Mouse (Mus musculus): Measurements from ENCODE around the gene Ulk4. TPM values are rescaled to one million over a fixed set of nuclear protein-coding genes. Genes with fewer than 3 reads are reported as not detected.

Gene Ulk4
- polyA plus RNA-seq, 1 experiment from 2014 or later: 75.9 TPM

DNA sequence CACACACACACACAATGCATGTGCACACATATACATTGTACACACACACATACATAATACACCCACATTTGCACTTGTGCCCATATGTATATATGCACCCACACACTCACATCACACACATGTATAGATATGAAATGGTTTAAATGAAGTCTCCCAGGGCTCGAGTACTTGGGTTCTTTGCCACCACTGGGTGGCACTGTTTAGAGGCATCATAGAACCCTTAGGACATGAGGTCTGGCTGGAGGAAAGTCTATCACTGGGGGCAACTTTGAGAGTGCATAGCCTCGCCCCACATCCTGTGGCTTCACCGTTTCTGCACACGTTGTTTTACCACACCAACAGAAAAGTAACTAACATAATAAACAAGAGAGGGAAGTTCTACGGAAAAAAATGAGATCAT, 114.2 kb downstream of the Ulk4 start:
- H3K4me2 ChIP-seq: no peak overlapping the region
- no peak overlapping the region for H3K27ac ChIP-seq (replicated peaks)
- H3K27me3 ChIP-seq: no peaks in the 10 kb centered on the region
- H3K9me3 ChIP-seq: no peaks in the 10 kb centered on the region
- H3K4me3 ChIP-seq: no peak overlapping the region
- H3K4me1 ChIP-seq (replicated peaks): no peaks in the 10 kb centered on the region
- no peak overlapping the region for H3K9ac ChIP-seq
- no peak for ATAC-seq (ENCODE audit: low FRiP score, low read depth)
- no peaks in the 10 kb centered on the region for H3K36me3 ChIP-seq
- 56% methylated on average over 5 of the region's 5 CpGs for WGBS

DNA sequence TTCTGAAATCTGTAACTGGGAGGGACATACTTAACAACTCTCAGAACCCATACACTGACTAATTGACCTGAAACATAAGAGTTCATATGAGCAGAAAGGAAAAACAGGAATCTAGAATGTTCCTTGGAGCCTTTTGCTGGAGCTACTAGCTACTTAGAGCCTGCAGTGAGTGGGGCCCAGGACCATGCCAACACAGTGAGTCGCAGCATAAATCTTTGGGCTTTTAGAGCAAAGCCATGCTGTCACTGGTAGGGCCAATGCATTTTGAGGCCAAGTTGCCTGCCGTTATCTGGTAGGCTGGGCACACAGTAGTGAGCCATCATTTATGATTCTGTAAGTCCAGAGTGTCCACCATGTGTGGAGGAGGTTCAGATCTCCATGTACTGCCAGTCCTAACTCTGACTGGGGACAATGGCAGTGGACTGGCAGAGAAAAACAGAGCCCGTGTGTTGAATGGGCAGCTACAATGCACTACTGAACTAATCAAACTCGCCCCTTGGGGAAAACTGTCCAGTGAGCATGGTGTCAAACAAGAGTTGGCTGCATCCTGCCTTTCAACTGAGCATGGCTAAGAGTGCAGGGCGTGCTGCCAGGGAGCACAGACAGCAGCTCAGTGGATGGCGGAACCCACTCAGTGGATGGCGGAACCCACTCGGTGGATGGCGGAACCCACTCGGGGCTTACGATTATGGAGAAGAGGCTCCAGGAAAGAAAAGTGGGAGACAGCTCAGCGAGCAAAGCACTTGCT, 115.0 kb downstream of the Ulk4 start:
- no peak overlapping the region for H3K27ac ChIP-seq (replicated peaks)
- H3K36me3 ChIP-seq: no peaks in the 10 kb centered on the region
- no peak overlapping the region for H3K4me3 ChIP-seq
- WGBS: 89% methylated on average over 12 of the region's 12 CpGs
- H3K27me3 ChIP-seq: no peaks in the 10 kb centered on the region
- no peak overlapping the region for H3K9ac ChIP-seq
- ATAC-seq (ENCODE audit: low FRiP score, low read depth): no peak
- H3K9me3 ChIP-seq: no peaks in the 10 kb centered on the region
- H3K4me1 ChIP-seq (replicated peaks): no peaks in the 10 kb centered on the region
- H3K4me2 ChIP-seq: no peak overlapping the region

DNA sequence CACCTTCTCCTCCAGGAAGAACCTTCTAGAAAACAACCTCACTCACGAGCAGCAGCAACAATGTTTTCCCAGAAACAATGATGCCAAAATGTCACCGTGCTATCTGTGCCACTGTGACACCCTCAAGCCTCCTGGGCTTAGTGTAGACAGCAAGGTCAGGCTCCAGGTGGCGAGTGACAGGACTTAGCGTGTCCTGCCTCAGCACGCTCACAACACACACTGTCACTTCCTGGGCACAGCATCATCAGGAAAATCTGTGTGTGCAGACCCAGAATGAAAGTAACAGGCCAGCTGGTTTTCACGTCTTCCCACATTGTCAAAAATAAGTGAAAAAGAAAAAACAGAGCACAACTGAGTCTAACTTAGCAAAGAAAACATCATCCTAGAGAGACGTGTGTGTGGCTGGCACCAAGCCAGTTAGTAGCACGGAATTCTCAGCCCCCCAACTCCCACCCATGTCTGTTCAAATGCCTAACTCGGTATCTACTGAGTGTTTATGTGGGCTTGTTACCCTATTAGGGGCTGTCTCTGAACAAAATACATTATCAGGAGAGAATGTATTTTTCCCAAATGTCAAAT, 120.7 kb downstream of the Ulk4 start:
- no peak for ATAC-seq (ENCODE audit: low FRiP score, low read depth)
- 74% methylated on average over 9 of the region's 9 CpGs for WGBS
- no peak overlapping the region for H3K4me3 ChIP-seq
- H3K4me1 ChIP-seq (replicated peaks): no peaks in the 10 kb centered on the region
- H3K4me2 ChIP-seq: no peak overlapping the region
- H3K36me3 ChIP-seq: no peaks in the 10 kb centered on the region
- no peak overlapping the region for H3K27ac ChIP-seq (replicated peaks)
- H3K9ac ChIP-seq: no peak overlapping the region
- no peaks in the 10 kb centered on the region for H3K27me3 ChIP-seq
- no peaks in the 10 kb centered on the region for H3K9me3 ChIP-seq

DNA sequence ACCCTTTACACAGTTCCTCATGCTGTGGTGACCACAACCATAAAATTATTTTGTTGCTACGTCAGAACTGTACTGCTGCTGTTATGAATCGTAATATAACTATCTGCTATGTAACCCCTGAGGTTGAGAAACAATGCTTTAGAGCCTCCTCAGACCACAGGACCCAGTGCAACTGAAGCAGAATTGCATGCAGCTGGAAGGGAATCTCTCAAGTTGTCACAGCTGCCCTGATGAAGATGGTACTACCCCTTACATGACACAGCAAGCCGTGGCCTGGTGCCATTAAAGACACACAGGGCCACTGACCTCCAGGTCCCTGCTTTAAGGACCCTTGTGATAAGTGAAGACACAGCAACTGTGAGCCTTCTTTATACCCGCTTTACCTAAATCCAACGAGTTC, 123.7 kb downstream of the Ulk4 start:
- WGBS: 94% methylated on average over 5 of the region's 5 CpGs
- H3K27ac ChIP-seq (replicated peaks): no peak overlapping the region
- no peak overlapping the region for H3K4me3 ChIP-seq
- H3K9ac ChIP-seq: no peak overlapping the region
- H3K4me2 ChIP-seq: no peak overlapping the region
- peaks cover 11% of the 10 kb centered on the region for H3K4me1 ChIP-seq (replicated peaks)
- no peaks in the 10 kb centered on the region for H3K27me3 ChIP-seq
- no peaks in the 10 kb centered on the region for H3K9me3 ChIP-seq
- H3K36me3 ChIP-seq: no peaks in the 10 kb centered on the region
- ATAC-seq (ENCODE audit: low FRiP score, low read depth): no peak

DNA sequence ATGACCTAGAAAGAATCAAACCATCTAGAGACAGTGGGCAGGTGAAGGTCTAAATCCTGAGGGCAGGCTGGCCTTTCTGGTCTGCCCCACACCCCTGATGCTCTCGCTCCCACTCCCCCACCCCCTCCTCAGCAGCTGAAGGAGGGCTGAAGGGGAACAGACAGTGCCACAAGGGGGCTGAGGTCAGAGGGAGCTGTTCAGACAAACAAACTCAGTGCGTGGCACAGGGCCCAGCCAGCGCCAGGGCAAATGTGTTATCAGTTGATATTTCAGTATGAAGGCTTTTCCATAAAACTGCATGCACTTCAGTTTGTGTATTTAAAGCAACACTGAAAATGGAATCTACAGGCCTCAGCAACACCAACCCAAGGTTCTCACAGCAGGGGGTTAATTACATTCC, 128.4 kb downstream of the Ulk4 start:
- 29% methylated on average over 3 of the region's 3 CpGs for WGBS
- Histone ChIP-seq H3K9ac (no peak overlapping the region), H3K4me2 (no peak overlapping the region), H3K27ac (replicated peaks) (0 out of 2 replicates have a peak overlapping the region, but pooled peaks have one; percentile 13), H3K36me3 (no peaks in the 10 kb centered on the region), H3K4me3 (no peak overlapping the region), H3K27me3 (no peaks in the 10 kb centered on the region), H3K4me1 (replicated peaks) (peaks cover 11% of the 10 kb centered on the region), H3K9me3 (no peaks in the 10 kb centered on the region)
- no peak for ATAC-seq (ENCODE audit: low FRiP score, low read depth)

DNA sequence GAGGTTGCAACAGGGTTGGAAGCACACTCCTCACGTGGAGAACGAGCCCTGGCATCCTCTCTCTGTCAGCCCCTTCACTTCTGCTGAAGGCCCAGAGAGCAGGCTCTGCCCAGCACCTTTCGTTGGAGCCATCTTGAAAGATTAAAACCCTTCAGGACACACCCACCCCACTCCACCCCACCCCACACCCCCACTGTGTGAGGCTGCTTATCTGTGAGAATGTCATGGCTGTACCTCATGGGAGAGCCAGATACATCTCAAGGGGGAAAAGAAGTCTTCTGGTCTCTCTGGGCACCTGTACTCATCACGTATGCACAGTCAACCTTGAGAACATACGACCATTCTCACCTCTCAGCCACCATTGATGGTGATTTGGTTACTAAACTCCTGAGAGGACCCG, 133.8 kb downstream of the Ulk4 start:
- WGBS: 83% methylated on average over 6 of the region's 6 CpGs
- no peak overlapping the region for H3K4me3 ChIP-seq
- H3K36me3 ChIP-seq: no peaks in the 10 kb centered on the region
- H3K9me3 ChIP-seq: no peaks in the 10 kb centered on the region
- no peak overlapping the region for H3K4me2 ChIP-seq
- H3K9ac ChIP-seq: no peak overlapping the region
- no peaks in the 10 kb centered on the region for H3K4me1 ChIP-seq (replicated peaks)
- no peaks in the 10 kb centered on the region for H3K27me3 ChIP-seq
- no peak overlapping the region for H3K27ac ChIP-seq (replicated peaks)
- ATAC-seq (ENCODE audit: low FRiP score, low read depth): no peak

DNA sequence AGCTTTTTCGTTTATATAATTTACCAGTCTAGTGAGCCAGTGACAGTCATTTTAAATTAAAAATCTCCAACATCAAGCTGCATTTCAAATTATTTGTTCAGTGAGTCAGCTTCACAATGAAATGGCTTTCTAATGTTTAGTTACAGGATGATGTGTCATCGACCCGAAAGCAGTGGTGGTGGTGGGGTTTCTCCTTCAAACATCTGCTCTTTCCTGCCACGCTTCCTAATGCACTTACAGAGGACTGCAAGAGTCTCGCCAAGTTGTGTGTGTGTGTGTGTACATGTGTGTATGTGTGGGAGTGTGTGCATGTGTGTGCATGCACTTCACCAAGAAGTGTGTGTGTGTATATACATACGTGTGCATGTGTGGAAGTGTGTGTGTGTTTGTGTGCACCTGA, 144.4 kb downstream of the Ulk4 start:
- Histone ChIP-seq H3K4me1 (replicated peaks) (no peaks in the 10 kb centered on the region), H3K27ac (replicated peaks) (no peak overlapping the region), H3K27me3 (no peaks in the 10 kb centered on the region), H3K9me3 (no peaks in the 10 kb centered on the region), H3K36me3 (no peaks in the 10 kb centered on the region), H3K4me3 (no peak overlapping the region), H3K4me2 (no peak overlapping the region), H3K9ac (no peak overlapping the region)
- no peak for ATAC-seq (ENCODE audit: low FRiP score, low read depth)
- WGBS: 71% methylated on average over 6 of the region's 6 CpGs

DNA sequence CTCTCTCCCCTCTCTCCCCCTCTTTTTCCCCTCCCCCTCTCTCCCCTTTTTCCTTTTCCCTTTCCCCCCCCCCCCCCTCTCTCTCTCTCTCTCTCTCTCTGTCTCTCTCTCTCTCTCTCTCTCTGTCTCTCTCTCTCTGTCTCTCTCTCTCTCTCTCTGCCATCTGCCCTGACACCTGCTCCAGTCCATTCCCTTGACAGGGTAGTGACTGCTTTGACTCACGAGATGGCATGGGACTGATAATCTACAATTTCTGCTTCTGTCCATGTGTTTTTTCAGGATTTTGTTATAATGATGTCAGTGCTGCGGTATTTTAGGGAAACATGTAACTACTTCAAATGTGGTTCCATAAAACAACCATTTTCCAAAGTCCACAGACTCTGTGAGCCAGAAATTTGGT, 147.5 kb downstream of the Ulk4 start:
- Histone ChIP-seq H3K4me3 (no peak overlapping the region), H3K4me2 (no peak overlapping the region), H3K36me3 (no peaks in the 10 kb centered on the region), H3K27me3 (no peaks in the 10 kb centered on the region), H3K9ac (no peak overlapping the region), H3K9me3 (no peaks in the 10 kb centered on the region), H3K4me1 (replicated peaks) (no peaks in the 10 kb centered on the region), H3K27ac (replicated peaks) (no peak overlapping the region)
- WGBS: 86% methylated on average over 2 of the region's 2 CpGs
- no peak for ATAC-seq (ENCODE audit: low FRiP score, low read depth)

DNA sequence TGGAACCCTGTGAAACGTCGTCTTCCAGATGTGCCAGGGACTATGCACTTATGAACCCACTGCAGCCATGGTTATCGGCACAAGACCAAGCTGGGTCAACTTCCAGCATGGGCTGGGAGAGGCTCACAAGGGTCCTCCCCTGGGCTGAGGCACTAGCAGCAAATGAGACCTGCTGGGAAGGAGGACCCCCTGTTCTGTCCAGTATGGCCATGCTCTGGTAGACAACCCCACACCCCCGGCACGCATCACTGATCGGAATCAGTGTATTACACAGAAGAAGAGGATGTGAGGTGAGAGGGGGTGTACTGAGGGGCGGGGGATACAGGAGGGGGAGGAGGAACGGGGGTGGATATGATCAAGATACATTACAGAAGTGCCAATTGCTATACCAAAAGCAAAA, 148.1 kb downstream of the Ulk4 start:
- 90% methylated on average over 8 of the region's 8 CpGs for WGBS
- no peak for ATAC-seq (ENCODE audit: low FRiP score, low read depth)
- Histone ChIP-seq H3K27me3 (no peaks in the 10 kb centered on the region), H3K4me2 (no peak overlapping the region), H3K27ac (replicated peaks) (no peak overlapping the region), H3K4me3 (no peak overlapping the region), H3K4me1 (replicated peaks) (no peaks in the 10 kb centered on the region), H3K9me3 (no peaks in the 10 kb centered on the region), H3K9ac (no peak overlapping the region), H3K36me3 (no peaks in the 10 kb centered on the region)

DNA sequence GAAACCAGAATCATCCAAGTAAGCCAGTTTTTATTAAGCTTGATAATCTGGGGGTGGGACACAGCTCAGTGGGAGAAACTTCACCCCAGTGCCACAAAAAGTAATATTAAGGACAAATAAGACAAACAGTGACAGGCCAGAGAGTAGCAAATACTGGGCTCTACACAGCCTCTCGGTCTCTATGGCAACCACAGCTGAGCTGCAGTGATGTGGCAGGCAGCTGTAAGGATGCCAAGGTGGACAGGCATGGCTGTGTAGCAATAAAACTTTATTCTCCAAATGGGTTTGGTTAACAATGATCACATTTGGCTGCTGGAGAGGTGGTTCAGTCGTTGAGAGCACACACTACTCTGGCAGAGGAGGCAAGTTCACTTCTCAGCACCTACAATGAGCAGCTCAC, 150.0 kb downstream of the Ulk4 start:
- Histone ChIP-seq H3K4me3 (no peak overlapping the region), H3K27me3 (no peaks in the 10 kb centered on the region), H3K9ac (no peak overlapping the region), H3K4me1 (replicated peaks) (no peaks in the 10 kb centered on the region), H3K27ac (replicated peaks) (no peak overlapping the region), H3K36me3 (no peaks in the 10 kb centered on the region), H3K9me3 (no peaks in the 10 kb centered on the region), H3K4me2 (no peak overlapping the region)
- WGBS: 44% methylated on average over 2 of the region's 2 CpGs
- ATAC-seq (ENCODE audit: low FRiP score, low read depth): 0 out of 2 replicates have a peak, but pooled peaks have one; percentile 54

DNA sequence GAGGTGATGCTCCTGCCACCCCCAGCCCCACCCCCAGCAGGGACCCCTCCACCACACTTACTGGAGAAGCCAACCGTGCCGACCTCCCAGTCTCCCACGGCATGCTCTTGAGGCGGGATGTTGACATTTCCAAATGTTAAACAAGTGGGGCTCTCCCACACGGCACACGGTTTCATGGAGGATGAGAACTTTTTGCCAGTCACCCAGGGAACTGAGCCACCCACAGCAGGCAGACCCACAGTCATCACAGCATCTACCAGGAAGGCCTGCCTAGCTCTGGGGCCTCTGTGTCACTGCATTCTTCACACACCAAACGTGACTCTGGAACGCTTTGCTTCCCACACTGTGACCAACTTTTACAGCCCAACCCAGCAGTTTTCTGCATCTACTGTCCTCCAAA, 152.3 kb downstream of the Ulk4 start:
- no peak for ATAC-seq (ENCODE audit: low FRiP score, low read depth)
- Histone ChIP-seq H3K27me3 (no peaks in the 10 kb centered on the region), H3K9ac (no peak overlapping the region), H3K27ac (replicated peaks) (no peak overlapping the region), H3K4me3 (no peak overlapping the region), H3K4me1 (replicated peaks) (no peaks in the 10 kb centered on the region), H3K4me2 (no peak overlapping the region), H3K36me3 (no peaks in the 10 kb centered on the region), H3K9me3 (no peaks in the 10 kb centered on the region)
- WGBS: 83% methylated on average over 8 of the region's 8 CpGs

DNA sequence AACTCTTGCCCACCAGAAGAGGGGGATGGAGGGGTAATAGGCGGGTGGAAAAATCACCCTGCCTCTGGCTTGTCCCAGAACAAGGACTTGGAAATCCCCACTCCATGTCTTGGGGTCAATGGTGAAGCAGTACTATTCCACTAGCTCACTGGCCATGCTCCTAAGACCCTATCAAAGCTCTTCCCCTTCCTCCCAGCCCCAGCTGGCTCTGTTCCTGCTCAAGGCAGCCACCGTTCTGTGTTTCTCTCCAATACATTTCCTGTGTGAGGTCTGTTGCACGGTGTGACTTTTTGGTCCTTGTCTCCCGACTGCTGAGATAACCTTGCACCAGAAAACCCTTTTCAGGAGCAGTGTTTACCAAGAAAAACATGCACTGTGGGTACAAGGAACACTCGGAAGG, 155.0 kb downstream of the Ulk4 start:
- no peak for ATAC-seq (ENCODE audit: low FRiP score, low read depth)
- H3K27ac ChIP-seq (replicated peaks): no peak overlapping the region
- no peaks in the 10 kb centered on the region for H3K4me1 ChIP-seq (replicated peaks)
- no peak overlapping the region for H3K9ac ChIP-seq
- 65% methylated on average over 5 of the region's 5 CpGs for WGBS
- no peak overlapping the region for H3K4me2 ChIP-seq
- no peaks in the 10 kb centered on the region for H3K9me3 ChIP-seq
- H3K36me3 ChIP-seq: no peaks in the 10 kb centered on the region
- no peak overlapping the region for H3K4me3 ChIP-seq
- no peaks in the 10 kb centered on the region for H3K27me3 ChIP-seq

DNA sequence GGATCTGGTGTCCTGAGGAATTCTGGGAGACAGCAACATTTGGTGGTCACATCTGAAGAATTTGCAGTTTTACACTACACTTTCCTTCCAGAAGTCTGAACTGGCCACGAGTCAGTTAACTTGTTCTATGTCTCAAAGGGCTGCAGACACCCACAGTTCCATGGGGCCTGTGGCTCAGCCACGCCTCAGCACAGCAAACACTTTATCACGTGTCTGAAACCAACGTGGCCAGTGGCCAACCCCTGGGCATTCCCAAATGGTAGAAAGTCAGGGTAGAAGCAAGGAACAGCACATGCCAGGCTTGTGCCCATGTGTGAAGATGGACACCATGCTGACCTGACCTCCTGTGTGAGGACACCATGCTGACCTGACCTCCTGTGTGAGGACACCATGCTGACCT, 159.1 kb downstream of the Ulk4 start:
- H3K27ac ChIP-seq (replicated peaks): no peak overlapping the region
- WGBS: 81% methylated on average over 4 of the region's 4 CpGs
- no peak overlapping the region for H3K4me3 ChIP-seq
- H3K36me3 ChIP-seq: no peaks in the 10 kb centered on the region
- no peaks in the 10 kb centered on the region for H3K27me3 ChIP-seq
- H3K9ac ChIP-seq: no peak overlapping the region
- H3K4me2 ChIP-seq: no peak overlapping the region
- H3K9me3 ChIP-seq: no peaks in the 10 kb centered on the region
- no peaks in the 10 kb centered on the region for H3K4me1 ChIP-seq (replicated peaks)
- no peak for ATAC-seq (ENCODE audit: low FRiP score, low read depth)
